Mouse (Mus musculus): Measurements from ENCODE around the gene Taf15.
"Not testable (repeated sequence)": the region's sequence is repeated elsewhere in the genome, so short reads cannot be mapped to it uniquely, and the experiment has no call there.

The Taf15 gene

GRCm38 (mm10) chr11:83536831-83537230, 63.9 kb downstream of the Taf15 start:
- DNase-seq (ENCODE audit: low read depth, low spot score) = no peak

DNA sequence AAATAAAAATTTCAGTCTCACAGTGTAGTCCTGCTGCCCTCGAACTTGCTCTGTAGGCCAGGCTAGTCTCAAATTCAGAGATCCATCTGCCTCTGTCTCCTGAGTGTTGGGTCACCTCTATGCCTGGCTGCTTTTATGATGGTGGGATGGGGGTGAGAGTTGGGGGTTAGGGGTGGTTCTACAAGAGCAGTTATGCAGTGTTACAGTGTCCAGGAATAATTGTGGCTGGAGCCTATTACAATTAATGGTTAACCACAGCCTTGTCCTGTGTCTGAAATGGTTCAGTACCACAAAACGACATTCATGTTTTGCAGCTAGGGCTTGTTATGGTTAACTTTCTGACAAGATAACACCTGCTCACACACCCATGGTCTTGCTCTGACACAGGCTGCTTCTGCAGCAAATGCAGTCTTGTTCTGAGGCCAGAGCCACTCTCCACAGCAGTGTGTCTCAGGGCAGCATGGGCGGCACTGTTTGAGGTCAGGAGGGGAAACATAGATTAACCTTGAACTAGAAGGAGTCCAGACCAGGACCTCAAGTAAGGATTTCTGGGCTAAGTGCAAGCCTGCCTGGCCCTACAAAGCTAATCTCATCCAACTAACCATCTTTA, 65.9 kb downstream of the Taf15 start:
- no peak for DNase-seq (ENCODE audit: low read depth, low spot score)

DNA sequence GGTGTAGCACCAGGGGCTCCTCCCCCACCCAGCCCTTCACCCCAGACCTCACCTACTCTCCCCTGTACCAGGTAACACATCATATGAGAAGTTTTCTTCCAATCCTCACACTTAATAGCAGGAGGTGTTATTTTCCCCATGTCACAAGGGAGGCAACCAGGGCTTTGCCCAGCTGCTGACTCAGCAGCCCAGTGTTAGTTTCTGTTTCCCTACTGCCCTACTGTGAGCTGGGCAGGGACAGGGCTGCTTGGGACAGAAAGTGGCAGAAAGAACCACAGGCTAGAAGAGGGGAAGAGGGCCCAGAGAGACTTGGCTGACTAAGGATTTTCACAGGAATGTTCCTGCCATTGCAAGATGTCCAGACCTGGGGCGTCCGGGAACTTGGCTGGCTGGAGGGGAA, 68.0 kb downstream of the Taf15 start:
- DNase-seq (ENCODE audit: low read depth, low spot score) = peak; percentile 10

- no peak for DNase-seq (ENCODE audit: low read depth, low spot score)
Measured at GRCm38 (mm10) chr11:83541415-83541814, 68.5 kb downstream of the Taf15 start.

- no peak for DNase-seq (ENCODE audit: low read depth, low spot score)
Measured at GRCm38 (mm10) chr11:83544214-83544613, 71.3 kb downstream of the Taf15 start.

DNA sequence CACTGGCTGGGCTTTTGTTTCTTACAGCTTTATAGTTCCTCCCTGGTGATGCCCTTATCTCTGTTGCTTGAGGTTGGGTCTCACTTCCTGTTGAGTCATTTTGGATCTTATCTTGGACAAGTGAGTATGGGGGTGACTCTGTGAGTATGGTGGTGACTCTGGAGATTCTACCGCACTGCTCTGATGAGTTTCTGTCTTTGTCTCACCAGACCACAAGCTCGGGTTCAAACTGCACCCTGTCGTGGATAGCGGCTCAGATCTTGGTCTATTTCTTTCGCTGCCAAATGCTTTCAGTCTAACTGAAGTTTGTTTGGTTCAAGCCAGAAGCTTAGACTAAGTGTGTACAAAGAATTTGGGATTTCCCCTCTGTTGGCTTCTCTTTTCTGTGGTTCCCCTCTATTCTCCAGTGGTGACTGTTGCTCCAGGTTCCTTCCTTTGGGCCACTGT, 77.3 kb downstream of the Taf15 start:
- peak; percentile 49 for DNase-seq (ENCODE audit: low read depth, low spot score)

GRCm38 (mm10) chr11:83551037-83551436, 78.2 kb downstream of the Taf15 start:
- DNase-seq (ENCODE audit: low read depth, low spot score) = not testable (repeated sequence)

- no peak for DNase-seq (ENCODE audit: low read depth, low spot score)
Measured at GRCm38 (mm10) chr11:83551668-83552067, 78.8 kb downstream of the Taf15 start.
